Mouse (Mus musculus): ENCODE results near the gene Dop1b. TPM values are rescaled to one million over a fixed set of nuclear protein-coding genes. Genes with fewer than 3 reads are reported as not detected.
"Not testable (repeated sequence)": the region's sequence is repeated elsewhere in the genome, so short reads cannot be mapped to it uniquely, and the experiment has no call there.

Gene Dop1b
- total and polyA plus RNA-seq, 3 experiments: 0.90 to 4.5 (median 3.1) TPM

GRCm38 (mm10) chr16:93826054-93826453 is 114.3 kb downstream of the Dop1b start:
- no peak for DNase-seq (ENCODE audit: extremely low read depth)
- H3K9ac ChIP-seq (ENCODE audit: insufficient read depth, low read depth): no peak overlapping the region
- in situ Hi-C loops (cut with MboI; ENCODE audit: low pct_ligation_motif_present, low pct_unique_long_range_greater_than_20kb, low sequenced_read_pairs) (no loop called here), dilution Hi-C loops (cut with MboI; ENCODE audit: extremely low pct_ligation_motif_present, extremely low pct_unique_long_range_greater_than_20kb, low sequenced_read_pairs) (no loop called here)
- TF ChIP-seq RCOR1 (conservative IDR thresholded peaks at IDR 0.05; ENCODE audit: low read depth, low read length) (0 out of 2 replicates have a peak, but pooled peaks have one; percentile 13), USF1 (IDR thresholded peaks at IDR 0.05; ENCODE audit: low read depth, low read length) (peak; percentile 23), MAFK (IDR thresholded peaks at IDR 0.05; ENCODE audit: insufficient replicate concordance, low read length) (peak; percentile 67; the same call in 1 of the 2 replicates), CTCF (conservative IDR thresholded peaks at IDR 0.05 in 1 of 2, IDR thresholded peaks at IDR 0.05 in 1 of 2; ENCODE audit: low read depth in 2 of 2, low read length in 2 of 2) (no peak), NRF1 (IDR thresholded peaks at IDR 0.05; ENCODE audit: low read depth, low read length) (peak; percentile 68), BHLHE40 (IDR thresholded peaks at IDR 0.05; ENCODE audit: low read depth, low read length) (peak; percentile 58), TCF12 (IDR thresholded peaks at IDR 0.05; ENCODE audit: low read depth, low read length) (0 out of 2 replicates have a peak, but pooled peaks have one; percentile 23), SIN3A (IDR thresholded peaks at IDR 0.05; ENCODE audit: low read length) (no peak)
- no peak overlapping the region for H3K4me3 ChIP-seq (replicated peaks in 1 of 3; ENCODE audit: low read depth in 2 of 3, low read length in 2 of 3, poor library complexity in 1 of 3)
- H3K36me3 ChIP-seq (replicated peaks in 1 of 2; ENCODE audit: control insufficient read depth in 1 of 2, insufficient read depth in 1 of 2, low read length in 1 of 2): no peaks in the 10 kb centered on the region
- H3K4me1 ChIP-seq (ENCODE audit: control insufficient read depth in 1 of 2, insufficient read depth in 2 of 2): peaks cover 0 to 10% of the 10 kb centered on the region in 2 experiments; a peak in 2 of 4 replicates
- H3K4me2 ChIP-seq (ENCODE audit: insufficient read depth, low read depth, poor library complexity, severe bottlenecking): peak overlapping the region; percentile 6; the same call in 1 of the 2 replicates
- no peaks in the 10 kb centered on the region for H3K79me2 ChIP-seq (replicated peaks; ENCODE audit: control insufficient read depth, extremely low read depth, insufficient read depth, poor library complexity, severe bottlenecking)
- peaks cover 29% of the 10 kb centered on the region for H3K9me3 ChIP-seq (replicated peaks; ENCODE audit: low read length)
- H3K27ac ChIP-seq (ENCODE audit: insufficient read depth, low read depth): no peak overlapping the region
- no peaks in the 10 kb centered on the region for H3K27me3 ChIP-seq (replicated peaks)

DNA sequence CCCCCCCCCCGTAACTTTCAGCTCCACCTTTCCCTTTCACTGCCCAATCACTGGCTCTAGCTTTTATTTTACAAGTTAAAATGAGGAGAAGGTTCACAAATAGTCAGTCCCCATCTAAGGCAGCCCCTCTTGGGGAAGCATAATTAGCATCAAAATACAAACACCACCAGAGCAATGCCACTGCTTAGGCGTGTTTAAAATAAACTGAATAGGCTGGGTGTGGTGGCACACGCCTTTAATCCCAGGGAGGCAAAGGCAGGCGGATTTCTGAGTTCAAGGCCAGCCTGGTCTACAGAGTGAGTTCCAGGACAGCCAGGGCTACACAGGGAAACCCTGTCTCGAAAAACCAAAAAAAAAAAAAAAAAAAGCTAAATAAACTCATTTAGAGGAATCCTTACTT is 114.8 kb downstream of the Dop1b start:
- H3K27ac ChIP-seq (ENCODE audit: insufficient read depth, low read depth); H3K36me3 ChIP-seq (replicated peaks in 1 of 2; ENCODE audit: control insufficient read depth in 1 of 2, insufficient read depth in 1 of 2, low read length in 1 of 2); H3K27me3 ChIP-seq (replicated peaks); H3K9ac ChIP-seq (ENCODE audit: insufficient read depth, low read depth); in situ Hi-C loops (cut with MboI; ENCODE audit: low pct_ligation_motif_present, low pct_unique_long_range_greater_than_20kb, low sequenced_read_pairs); dilution Hi-C loops (cut with MboI; ENCODE audit: extremely low pct_ligation_motif_present, extremely low pct_unique_long_range_greater_than_20kb, low sequenced_read_pairs); H3K4me3 ChIP-seq (replicated peaks in 1 of 3; ENCODE audit: low read depth in 2 of 3, low read length in 2 of 3, poor library complexity in 1 of 3); DNase-seq (ENCODE audit: extremely low read depth); H3K79me2 ChIP-seq (replicated peaks; ENCODE audit: control insufficient read depth, extremely low read depth, insufficient read depth, poor library complexity, severe bottlenecking): not testable (repeated sequence)
- H3K4me1 ChIP-seq (ENCODE audit: control insufficient read depth in 1 of 2, insufficient read depth in 2 of 2): peaks cover 0 to 14% of the 10 kb centered on the region in 2 experiments; a peak in 2 of 4 replicates
- H3K4me2 ChIP-seq (ENCODE audit: insufficient read depth, low read depth, poor library complexity, severe bottlenecking): peak overlapping the region; percentile 6; the same call in 1 of the 2 replicates
- H3K9me3 ChIP-seq (replicated peaks; ENCODE audit: low read length): peaks cover 29% of the 10 kb centered on the region

- no peaks in the 10 kb centered on the region for H3K36me3 ChIP-seq (replicated peaks in 1 of 2; ENCODE audit: control insufficient read depth in 1 of 2, insufficient read depth in 1 of 2, low read length in 1 of 2)
- H3K9me3 ChIP-seq (replicated peaks; ENCODE audit: low read length): peaks cover 27% of the 10 kb centered on the region
- peaks cover 0 to 17% of the 10 kb centered on the region in 2 experiments; a peak in 2 of 4 replicates for H3K4me1 ChIP-seq (ENCODE audit: control insufficient read depth in 1 of 2, insufficient read depth in 2 of 2)
- no peak overlapping the region for H3K4me3 ChIP-seq (replicated peaks in 1 of 3; ENCODE audit: low read depth in 2 of 3, low read length in 2 of 3, poor library complexity in 1 of 3)
- dilution Hi-C loops (cut with MboI; ENCODE audit: extremely low pct_ligation_motif_present, extremely low pct_unique_long_range_greater_than_20kb, low sequenced_read_pairs) (no loop called here), in situ Hi-C loops (cut with MboI; ENCODE audit: low pct_ligation_motif_present, low pct_unique_long_range_greater_than_20kb, low sequenced_read_pairs) (no loop called here)
- H3K79me2 ChIP-seq (replicated peaks; ENCODE audit: control insufficient read depth, extremely low read depth, insufficient read depth, poor library complexity, severe bottlenecking): no peaks in the 10 kb centered on the region
- no peak overlapping the region for H3K27ac ChIP-seq (ENCODE audit: insufficient read depth, low read depth)
- TF ChIP-seq JUND (conservative IDR thresholded peaks at IDR 0.05; ENCODE audit: low read depth, low read length): no peak
- no peaks in the 10 kb centered on the region for H3K27me3 ChIP-seq (replicated peaks)
- no peak for DNase-seq (ENCODE audit: extremely low read depth)
- no peak overlapping the region for H3K9ac ChIP-seq (ENCODE audit: insufficient read depth, low read depth)
- H3K4me2 ChIP-seq (ENCODE audit: insufficient read depth, low read depth, poor library complexity, severe bottlenecking): no peak overlapping the region
Observed at GRCm38 (mm10) chr16:93826909-93827308, 115.2 kb downstream of the Dop1b start.
